Mouse (Mus musculus) ES-E14 (cell line): ENCODE results near the gene Gusb.

ENCODE experiments used
- CHD2 ChIP-seq: IDR thresholded peaks from 2 replicates; pipeline ENCODE4 v1.6.1; 2014; ENCODE audit warnings: mild to moderate bottlenecking, low read depth, low read length, inconsistent platforms
- HCFC1 ChIP-seq: IDR thresholded peaks from 2 replicates; pipeline ENCODE4 v1.6.1; 2012; ENCODE audit warnings: low read length, inconsistent platforms, borderline replicate concordance; ENCODE audit not compliant: insufficient read depth
- MAFK ChIP-seq: IDR thresholded peaks from 2 replicates; pipeline ENCODE4 v1.6.1; 2014; ENCODE audit warnings: mild to moderate bottlenecking, low read depth, low read length, inconsistent platforms; ENCODE audit not compliant: insufficient read depth
- ZNF384 ChIP-seq: IDR thresholded peaks from 2 replicates; pipeline ENCODE4 v1.6.1; 2012; ENCODE audit warnings: low read depth, low read length, inconsistent platforms

DNA sequence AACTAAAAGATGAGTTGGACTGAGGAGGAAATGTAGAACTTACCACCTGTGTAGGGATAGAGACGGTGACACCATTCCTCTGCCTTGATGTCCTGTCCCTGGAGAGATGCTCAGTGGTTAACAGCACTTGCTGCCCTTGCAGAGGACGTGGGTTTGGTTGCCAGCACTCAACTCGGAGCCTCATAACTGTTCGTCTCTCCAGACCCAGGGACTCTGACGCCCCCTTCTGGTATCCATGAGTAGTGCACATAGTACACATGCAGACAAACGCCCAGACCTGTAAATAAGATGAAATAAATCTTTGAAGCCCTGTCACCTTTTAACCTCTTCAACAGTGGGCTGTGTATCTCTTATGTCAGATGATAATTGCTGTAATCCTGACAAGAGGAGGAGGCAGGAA lies 44.2 kb upstream of the Gusb start:
- TF ChIP-seq CHD2 (no peak; the same call in 1 of the 2 replicates), MAFK (no peak), HCFC1 (no peak), ZNF384 (no peak)
